Mouse (Mus musculus): ENCODE data around the gene Wfdc2.

DNA sequence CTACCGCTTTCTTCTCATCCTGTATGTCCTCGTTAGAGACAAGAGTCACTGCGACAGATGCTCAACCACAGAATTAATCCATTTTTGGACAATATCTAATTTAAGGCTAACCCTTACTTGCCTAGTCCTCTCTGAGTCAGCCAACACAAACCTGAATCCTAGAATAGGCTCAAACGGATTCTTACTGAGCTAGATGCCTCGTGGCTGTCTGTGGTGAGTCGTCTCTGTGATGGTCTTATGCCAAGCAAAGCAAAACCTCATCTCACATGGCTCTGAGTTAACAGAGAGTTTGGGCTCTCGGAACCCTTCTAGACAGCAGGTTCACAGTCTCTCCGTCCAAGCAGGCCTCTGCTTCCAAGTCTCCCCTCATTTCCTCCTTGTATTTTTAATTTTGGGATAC, 42.2 kb downstream of the Wfdc2 start:
- TF ChIP-seq CTCF (IDR thresholded peaks at IDR 0.05; ENCODE audit: low read depth) (no peak), EP300 (IDR thresholded peaks at IDR 0.05; ENCODE audit: low read depth) (no peak)

All from heart, postnatal 0 days (tissue).